Mouse (Mus musculus): Measurements from ENCODE around the gene Dusp1. TPM values are rescaled to one million over a fixed set of nuclear protein-coding genes. Genes with fewer than 3 reads are reported as not detected.

The Dusp1 gene
- total RNA-seq (2022) = 10 to 100 TPM; 49.6 to 99.2 (median 59.4) TPM

DNA sequence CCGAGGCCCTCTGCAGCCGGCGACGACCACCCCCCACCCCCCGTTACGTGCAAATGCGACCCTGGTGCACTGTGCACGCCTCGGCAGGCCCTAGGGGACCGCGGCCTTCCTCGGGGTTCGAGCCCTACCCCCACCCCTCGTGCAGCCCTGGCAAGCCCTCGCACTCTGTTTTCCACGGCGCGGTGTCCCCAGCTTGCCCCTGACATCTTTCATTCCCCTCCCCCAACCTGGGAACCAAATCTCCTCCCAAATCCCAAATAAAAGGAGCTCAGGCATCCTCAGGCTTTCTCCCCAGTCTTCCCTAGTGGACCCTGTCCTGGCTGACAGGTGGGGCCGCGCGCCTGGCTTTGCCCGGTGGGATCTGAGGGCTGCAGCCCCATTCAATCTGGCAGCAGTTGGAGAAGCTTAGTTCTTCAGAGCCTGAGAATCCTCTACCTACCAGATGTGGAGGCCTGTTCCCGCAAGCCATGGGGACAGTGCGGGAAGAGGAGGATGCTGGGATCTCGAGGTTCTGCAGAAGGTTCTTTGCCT, at the start of gene Dusp1:
Gene Dusp1 (minus strand): TSS at position 478 of the 531 bp plus-strand sequence.
- no peak for DNase-seq (ENCODE audit: low spot score in 2 of 2)

DNA sequence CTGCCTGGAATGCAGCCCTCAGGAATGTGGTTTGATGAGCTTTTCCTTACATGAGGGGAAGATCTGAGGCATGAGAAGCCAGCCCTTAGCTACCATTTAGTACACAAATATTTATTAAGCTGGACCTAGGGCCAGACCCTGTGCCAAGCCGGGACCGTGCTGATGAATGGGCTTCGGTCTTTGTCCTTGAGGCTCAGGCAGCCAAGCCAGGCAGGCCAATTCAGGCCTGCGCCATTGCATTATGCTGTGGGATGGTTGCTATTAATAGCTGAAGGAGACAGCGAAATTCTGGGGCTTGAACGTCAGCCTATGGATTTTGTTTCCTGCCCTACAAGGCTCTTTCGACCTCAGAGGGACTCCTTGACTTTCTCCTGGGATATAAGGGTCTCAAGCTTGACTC, 49.4 kb upstream of the Dusp1 start:
- DNase-seq (ENCODE audit: low spot score in 2 of 2) = no peak

DNA sequence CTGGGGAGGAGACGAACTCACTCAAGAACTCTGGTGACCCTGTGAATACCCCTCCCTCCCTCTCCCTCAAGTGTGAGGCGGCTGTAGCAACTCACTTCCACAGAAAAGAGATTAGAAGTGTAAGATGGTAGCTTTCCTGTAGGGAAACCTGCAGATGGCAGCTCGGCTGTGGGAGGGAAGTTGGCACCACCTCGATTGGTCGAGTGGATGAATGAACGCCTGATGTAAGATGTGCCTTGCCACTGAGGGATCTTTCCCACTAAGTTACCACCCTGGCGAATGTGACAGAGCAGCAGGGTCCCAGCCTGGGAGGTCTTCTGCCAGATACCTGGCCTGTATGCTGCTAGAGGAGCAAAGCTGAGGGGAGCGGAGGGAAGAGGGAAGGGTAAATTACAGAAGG, 47.9 kb upstream of the Dusp1 start:
- no peak for DNase-seq (ENCODE audit: low spot score in 2 of 2)

DNA sequence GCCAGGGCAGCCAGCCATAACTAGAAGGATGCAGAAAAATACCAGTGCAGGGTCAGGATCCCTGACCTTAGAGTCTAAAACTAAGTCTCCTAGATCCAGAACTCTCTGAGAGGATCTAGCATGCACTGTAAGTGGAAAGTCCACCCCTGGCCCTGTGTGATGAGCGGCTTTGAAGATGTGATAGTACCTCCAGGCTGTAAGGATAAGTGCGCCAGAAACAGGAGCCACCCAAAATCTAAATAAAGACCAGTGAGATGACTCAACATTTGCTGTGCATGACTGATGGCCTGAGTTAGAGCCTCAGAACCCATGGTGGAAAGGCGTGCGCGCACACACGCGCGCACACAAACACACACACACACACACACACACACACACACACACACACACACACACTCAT, 46.9 kb upstream of the Dusp1 start:
- DNase-seq (ENCODE audit: low spot score in 2 of 2) = no peak

DNA sequence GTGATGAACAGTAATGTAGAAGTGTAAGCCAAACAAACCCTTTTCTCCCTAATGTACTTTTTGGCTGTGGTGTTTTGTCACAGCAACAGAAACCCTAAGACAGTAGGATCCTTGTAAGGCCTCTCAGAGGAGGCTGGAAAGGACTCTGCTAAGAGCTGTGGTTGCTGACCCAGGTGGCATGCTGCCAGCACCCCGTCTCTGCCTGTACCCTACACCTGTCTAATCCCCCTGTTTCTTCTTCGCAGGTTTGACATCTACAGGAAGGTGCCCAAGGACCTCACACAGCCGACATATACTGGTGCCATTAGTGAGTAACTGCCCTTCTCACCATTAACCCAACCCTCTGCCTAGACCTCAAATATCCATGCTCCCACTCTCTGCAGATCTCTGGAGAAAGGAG, 46.4 kb upstream of the Dusp1 start:
- DNase-seq (ENCODE audit: low spot score in 2 of 2) = no peak

DNA sequence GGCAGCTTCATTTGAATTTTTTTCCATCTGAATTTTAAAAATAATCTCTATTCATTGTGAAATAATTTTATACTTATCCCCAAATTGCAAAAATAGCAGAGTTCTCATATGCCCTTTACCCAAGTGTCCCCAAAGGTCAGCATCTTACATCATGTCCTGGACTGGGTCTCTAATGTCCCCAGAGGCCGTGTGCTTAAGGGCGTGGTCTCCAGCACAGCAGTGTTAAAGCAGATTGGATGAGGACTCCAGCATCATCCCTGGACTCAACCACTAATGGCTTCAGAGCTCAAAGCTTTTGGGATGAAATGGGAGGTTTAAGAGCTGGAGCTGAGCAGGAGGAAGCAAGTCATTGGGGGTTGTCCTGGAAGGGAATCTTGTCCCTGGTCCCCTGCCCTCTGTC, 44.6 kb upstream of the Dusp1 start:
- DNase-seq (ENCODE audit: low spot score in 2 of 2) = no peak

DNA sequence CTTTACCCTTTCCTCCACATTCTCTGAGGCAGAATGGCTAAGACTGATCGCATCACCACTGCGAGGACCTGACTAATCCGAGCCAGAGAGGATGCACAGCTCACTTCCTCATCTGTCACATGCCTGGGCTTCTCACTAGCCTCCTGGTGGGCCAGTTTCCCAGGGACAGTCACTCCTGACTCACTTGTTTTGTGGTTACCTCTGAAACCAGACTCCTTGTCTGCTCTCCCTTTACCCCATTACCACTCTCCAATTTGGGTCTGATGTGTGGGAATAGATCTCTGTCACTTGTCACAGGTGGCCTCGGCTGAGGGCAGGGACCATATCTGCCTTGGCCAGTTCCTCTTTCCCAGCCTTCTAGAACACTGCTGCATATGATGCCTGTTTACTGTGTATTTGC, 43.7 kb upstream of the Dusp1 start:
- no peak for DNase-seq (ENCODE audit: low spot score in 2 of 2)

DNA sequence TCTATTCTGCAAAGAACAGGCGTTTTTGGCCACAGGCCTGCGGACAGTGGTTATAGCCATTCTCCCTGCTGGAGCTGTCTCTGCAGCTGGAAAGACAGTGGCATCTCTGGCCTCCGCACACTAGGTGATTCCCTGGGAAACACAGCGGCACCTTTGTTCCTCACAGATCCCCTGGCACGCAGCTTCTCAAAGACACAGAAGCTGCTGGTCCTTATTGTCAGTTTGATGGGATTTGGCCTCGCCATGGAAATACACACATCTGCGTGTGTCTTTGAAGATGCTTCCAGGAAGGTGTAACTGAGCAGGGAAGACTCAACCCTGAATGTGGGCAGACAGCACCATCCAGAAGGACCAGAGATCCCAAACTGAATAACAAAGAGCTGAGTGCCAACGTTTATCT, 41.4 kb upstream of the Dusp1 start:
- DNase-seq (ENCODE audit: low spot score in 2 of 2) = no peak

DNA sequence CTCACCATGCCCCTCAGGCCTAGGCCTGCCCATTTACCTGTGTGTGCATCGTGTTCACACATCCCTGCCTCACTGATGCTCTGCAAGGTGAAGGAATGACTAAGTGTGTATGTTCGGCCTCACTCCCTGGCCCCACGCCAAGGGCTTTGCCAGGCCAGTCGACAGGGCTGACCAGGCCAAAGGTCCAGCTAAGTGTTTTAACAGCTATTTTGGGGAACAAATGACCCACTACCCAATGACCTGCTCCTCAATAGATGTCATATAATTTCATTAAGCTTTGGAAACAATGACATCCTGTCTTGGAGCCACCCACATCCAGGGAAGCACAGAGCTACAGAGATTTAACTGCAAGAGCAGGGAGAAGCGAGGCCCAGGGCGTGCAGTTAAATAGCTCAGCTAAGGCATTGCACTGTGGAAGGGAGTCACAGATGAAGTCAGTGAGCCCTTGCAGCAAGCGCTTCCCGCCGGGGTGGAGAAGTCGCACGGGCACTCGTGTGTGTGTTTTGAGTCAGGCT, 40.5 kb upstream of the Dusp1 start:
- peak in 1 of 2 experiments; percentile 48 for DNase-seq (ENCODE audit: low spot score in 2 of 2)

DNA sequence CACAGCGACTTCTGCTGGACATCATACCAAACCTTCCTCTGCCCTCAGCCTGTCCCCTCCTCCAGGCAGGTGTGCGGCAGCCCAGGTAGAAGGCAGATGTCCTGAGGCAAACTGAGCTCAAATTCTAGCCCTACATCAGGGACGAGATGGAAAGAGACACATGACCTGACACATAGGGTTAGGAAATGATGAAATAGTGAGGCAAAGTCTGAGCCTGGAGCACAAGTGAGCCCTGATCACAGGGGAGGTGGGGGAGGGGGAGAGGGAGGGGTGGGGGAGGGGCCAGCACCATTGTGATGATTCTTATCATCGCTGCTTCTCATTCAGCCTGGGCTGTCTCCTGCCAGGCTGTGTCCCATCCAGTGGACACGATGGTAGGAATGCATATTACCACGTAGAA, 40.0 kb upstream of the Dusp1 start:
- DNase-seq (ENCODE audit: low spot score in 2 of 2) = no peak

DNA sequence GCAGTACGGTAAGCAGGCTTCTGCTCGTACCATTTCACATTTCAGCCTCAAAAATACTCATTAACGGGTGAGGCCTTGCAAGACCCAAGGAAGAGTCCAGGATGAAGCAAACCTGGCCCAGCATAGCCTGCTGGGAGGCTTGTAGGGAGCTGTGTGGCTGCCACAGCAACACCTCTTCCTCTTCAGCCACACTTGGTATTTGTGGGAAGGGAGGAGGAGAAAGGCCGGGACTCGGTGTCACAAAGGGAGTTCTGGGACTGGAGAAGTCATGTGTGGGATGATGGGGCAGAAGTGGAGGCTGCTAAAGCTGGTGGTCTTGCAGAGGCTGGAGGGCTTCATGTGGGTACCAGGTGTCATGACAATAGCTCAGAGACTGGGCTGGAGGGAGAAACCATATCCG, 39.6 kb upstream of the Dusp1 start:
- no peak for DNase-seq (ENCODE audit: low spot score in 2 of 2)

DNA sequence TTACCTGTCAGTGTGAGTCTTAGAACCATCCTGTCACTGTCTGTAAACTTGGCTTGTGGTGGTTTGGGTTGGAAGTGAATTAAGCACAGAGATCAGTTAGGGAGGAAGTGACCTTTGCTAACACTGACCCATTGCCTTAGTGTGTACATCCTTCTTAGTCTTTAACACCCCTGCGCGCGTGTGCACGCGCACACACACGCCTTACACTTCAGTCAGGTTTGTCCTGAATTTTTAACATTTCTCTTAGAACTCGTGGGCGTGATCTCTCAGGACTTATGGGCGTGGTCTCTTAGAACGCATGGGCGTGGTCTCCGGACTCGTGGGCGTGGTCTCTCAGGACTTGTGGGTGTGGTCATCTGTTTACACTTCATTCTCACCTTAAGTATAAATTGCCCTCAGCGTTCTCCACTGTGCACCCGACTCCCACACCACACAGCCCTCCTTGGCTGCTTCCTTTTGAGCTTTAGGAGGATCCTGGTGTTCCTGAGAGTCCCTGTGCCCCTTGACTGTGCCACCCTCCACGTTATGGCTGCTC, 39.1 kb upstream of the Dusp1 start:
- DNase-seq (ENCODE audit: low spot score in 2 of 2) = no peak

DNA sequence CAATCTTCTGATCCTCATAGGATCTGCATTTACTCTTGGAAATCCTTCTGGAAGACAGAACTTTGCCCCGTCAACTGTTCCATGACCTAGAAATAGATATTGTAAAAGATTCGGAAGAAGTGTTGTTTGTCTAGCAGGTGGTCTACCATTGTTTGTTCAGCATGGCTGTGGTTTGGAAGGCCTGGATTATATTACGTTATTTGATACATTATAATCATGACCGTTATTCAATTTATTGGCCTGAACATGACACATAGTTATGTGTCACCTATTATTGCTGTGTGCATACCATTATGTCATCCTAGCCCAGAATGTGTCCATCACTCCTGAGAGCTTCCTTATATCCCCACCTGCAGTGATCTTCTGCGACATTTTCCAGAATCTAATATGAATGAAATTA, 36.9 kb upstream of the Dusp1 start:
- DNase-seq (ENCODE audit: low spot score in 2 of 2) = no peak

DNA sequence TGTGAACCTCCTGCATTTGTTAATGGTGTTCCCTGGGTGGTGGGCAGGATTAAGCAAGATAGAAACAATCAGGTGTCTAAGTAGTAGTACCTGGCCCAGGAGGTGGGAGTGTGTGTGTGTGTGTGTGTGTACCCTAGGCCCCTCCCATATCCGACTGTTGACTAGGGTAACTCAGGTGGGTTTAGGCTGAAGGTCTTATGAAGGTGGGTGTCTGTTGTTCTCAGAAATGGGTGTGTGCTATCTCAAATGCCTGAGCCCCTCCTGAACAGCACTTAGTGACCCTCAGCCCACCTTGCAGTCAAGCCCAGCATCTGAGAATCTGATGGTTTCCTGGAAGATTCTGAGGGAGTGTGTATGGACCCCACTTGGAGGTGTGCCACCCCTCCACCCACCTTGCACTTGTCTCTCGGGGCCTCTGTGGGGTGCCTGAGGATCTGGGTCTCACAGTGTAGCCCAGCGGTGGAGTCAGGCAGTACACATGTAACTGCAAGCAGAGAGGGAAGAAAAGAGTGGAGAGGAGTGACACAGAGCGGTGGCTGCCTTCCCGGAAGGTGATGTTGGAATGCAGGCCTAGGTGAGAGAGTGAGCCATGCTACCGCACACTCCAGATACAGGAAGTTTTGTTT, 35.0 kb upstream of the Dusp1 start:
- no peak for DNase-seq (ENCODE audit: low spot score in 2 of 2)

DNA sequence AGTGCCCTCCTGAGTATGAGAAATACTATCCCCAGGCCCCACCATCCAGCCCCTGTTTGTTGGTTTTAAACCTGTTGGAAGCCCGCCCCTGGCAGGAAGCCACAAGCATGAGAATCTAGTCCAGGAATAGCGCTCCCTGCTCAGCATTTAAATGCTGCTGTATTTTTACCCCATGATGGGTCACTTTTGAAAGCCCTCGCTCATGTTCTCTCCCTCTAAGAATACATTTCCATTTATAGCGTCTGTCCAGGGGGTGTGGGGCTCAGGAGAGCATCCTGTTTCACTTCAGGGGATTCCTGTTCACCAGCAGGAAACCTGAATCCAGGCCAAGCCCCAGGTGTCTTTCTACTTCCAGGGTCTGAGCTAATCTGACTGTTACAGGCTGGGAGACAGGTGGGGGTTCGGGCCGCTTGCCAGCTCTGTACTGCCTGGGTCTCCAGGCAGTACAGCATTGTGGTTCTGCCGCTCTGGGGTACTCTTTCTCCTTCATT, 34.3 kb upstream of the Dusp1 start:
- peak; percentile 86 to 89 for DNase-seq (ENCODE audit: low spot score in 2 of 2)

DNA sequence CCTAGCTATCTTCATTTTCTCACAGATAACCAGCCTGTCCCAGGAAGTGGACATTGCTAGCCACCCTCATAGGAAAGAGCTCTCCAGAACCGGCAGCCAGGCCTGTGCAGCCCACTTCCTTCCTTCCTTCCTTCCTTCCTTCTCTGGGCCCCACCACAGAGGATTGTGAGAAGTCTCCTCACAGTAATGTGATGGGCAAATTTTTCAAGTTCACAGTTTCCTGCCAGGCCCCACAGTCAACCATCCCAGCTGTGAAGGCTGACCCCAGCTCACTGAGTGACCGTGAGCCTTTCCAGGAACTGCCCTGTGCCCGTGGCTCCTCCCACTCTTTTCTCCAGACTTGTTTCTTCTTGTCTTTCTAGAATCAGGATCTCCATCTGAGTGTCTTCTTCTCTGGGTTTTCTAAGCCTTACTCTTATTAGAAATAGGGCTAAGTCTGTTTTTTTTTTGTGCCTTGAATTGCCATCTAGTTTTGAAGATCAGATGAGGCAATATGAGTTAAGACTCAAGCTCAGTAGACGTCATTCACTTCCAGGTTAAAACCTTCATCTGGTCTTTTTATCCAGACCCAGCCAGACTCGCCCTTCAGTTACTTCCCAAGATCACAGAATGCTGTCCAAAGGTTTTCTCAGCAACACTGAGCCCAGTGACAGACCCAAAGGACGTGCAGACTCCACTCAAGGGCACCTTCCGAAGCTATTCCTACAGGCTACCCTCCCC, 33.7 kb upstream of the Dusp1 start:
- DNase-seq (ENCODE audit: low spot score in 2 of 2) = no peak

DNA sequence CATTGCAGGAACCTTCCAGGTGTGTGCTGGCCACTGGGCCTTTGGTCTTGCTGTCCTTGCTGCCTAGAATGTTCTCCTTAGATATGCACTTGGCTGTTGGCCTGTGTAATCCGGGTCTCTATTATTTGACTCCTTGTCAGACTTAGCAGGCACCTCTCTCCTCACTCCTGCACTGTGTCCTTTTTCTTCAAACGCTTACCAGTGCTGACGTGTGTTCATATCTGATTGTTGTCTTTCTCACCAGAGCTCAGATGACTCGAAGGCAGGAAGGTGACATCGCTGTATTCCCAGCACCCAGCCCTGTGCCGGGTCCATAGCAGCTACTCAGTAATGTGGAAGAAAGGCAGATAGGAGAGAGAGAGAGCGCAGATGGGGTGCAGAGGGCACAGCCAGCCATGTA, 33.0 kb upstream of the Dusp1 start:
- DNase-seq (ENCODE audit: low spot score in 2 of 2) = no peak

DNA sequence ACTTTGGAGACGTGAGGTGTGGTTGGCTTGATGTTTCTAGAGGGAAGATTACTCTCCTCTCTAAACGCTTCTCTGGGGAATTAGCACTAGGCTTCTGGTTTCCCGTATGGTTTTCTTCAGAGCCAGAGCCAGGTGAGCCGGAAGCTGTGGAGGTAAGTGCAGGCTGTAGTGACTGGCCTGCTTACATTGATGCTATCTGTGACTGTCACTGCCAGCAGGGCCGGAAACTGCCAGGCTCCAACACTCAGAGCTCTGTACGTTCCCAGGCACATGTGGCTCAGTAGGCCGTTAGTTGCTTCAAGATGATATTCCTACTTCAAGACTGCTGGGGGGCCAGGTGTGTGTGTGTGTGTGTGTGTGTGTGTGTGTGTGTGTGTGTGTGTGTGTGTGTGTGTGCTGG, 32.2 kb upstream of the Dusp1 start:
- DNase-seq (ENCODE audit: low spot score in 2 of 2) = no peak

DNA sequence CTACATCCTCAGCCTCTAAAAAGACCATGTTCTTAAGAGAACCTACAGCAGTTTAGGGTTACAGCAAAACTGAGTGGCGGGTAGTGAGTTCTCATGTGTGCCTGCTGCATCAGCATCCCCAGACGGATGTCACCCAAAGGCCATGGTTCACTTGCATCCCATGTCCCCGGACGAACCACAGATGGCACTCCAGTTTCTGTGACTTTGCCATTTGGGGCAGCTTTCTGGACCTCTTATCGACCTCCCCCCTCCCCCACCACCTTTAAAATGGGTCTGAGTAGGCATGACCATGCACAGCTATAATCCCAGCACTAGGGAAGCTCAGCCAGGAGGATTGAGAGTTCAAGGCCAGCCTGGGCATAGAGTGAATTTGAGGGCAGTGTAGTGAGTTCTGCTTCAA, 31.3 kb upstream of the Dusp1 start:
- no peak for DNase-seq (ENCODE audit: low spot score in 2 of 2)

DNA sequence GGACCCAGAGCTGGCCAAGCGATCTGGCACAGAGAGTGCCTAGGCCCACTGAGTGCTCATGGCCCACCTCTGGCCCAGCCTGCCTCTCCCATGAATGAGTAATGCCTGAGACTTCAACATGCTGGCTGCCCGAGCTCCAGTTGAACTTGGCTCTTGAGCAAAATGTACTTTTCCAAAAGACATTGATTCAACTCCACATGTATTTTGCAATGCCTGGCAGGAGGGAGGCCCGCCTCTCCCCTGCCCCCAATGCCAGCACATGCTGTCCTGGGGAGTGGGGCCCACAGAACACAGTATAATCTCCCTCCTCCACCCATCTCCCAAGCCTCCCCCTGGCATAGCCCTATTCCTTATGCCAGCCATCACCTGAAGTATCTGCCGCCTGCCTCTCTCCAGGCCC, 30.6 kb upstream of the Dusp1 start:
- DNase-seq (ENCODE audit: low spot score in 2 of 2) = peak; percentile 55 to 76

DNA sequence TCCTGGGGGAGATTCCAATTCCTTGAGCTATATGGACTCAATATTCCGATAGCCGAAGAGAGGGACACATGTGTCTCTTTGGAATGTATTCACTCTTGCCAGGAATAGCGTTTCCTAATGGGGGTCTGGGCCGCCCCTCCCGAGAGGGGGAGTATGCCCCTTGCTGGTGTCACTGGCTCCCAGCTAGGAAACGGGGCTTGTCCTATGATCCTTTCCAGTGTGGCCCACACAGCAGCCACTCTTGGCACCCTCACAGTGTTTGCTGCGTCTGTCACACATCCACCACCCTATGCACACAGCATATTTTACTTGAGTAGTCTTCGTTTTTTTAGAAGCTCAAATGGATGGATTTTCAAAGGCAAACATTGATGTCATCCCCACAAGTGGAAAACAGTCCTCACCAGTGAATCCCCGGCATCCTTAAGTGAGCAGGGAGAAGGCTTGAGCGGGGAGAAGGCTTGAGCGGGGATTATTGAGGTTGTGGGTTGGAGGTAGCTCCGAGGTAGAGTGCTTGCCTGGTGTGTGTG, 26.1 kb upstream of the Dusp1 start:
- DNase-seq (ENCODE audit: low spot score in 2 of 2) = no peak

DNA sequence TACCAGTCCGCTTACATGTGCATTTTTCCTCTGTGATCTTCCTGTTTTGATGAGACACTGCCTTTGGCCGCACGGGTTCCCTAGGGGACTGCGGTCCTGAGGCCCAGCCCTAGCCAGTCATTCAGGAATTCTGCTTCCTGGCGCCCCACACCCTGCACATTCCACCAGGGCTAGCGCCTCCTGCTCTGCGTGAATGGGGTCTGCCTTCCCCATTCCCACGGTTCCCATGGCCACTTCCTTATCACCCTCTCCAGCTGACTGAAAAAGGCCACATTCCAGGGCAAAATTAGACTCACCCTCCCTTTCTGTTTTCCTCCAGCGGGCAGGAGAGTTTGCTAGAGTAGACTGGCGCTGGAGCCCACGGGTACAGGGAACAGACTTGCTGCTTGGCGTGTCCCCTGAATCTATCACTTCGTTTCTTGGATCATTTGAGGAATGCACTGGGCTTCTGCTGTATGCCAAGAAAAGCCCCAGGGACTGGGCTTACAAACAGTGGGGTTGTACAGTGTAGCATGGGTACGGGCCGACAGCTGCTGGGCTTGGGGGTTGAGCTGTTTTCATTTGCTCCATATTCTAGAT, 22.7 kb upstream of the Dusp1 start:
- peak; percentile 77 to 85 for DNase-seq (ENCODE audit: low spot score in 2 of 2)
